Mouse (Mus musculus) G1E (cell line): ENCODE results near the gene Nckap5.

ENCODE experiments used
- CTCF ChIP-seq: IDR thresholded peaks from 2 replicates; pipeline ENCODE4 v1.5.1; 2012; ENCODE audit warnings: low read depth, low read length, inconsistent platforms, mixed read lengths
- GATA1 ChIP-seq: IDR thresholded peaks from 2 replicates; pipeline ENCODE4 v1.6.1; 2012; ENCODE audit warnings: borderline replicate concordance, low read length, inconsistent platforms, mixed read lengths
- TAL1 ChIP-seq: conservative IDR thresholded peaks from 2 replicates; pipeline ENCODE4 v1.6.1; 2012; ENCODE audit warnings: low read depth, low read length, inconsistent platforms, mixed read lengths

DNA sequence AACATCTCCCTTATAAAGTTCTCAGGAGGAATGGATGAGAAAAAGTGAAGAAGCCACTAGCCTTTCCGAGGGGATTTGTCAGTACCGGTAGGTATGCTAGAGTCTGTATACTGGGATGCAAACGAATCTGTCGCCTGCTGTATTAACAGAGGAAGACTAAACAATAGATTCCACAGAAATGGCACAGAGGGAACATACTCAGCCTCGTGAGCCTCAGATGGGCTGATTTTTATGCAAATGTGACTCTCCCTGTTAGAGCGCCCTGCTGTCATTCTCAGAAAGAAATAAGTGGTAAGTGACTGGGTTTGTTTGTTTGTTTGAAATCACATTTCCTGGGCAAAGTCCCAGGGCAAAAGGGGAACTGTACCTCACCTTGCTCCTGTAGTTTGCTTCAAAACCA is 858.7 kb downstream of the Nckap5 start:
- TF ChIP-seq TAL1, result no peak
- no peak for TF ChIP-seq CTCF
- TF ChIP-seq GATA1, result no peak
